Mouse (Mus musculus) embryonic facial prominence, embryonic 14.5 days (tissue): ENCODE measurements around the gene 2210011C24Rik. TPM values are rescaled to one million over a fixed set of nuclear protein-coding genes. Genes with fewer than 3 reads are reported as not detected.

Experiments used
- ATAC-seq: fragments of 200-750 bp; cut with Nextera tagmentation; 2 replicates; pipeline ENCODE4 v1.8.0; 2017; ENCODE audit warnings: low read depth, moderate number of reproducible peaks, moderate TSS enrichment
- DNase-seq: peaks from one replicate; pipeline ENCODE4 v3.0.0-alpha.2; 2015; ENCODE audit warnings: low spot score
- H3K27ac ChIP-seq: fragments of 300-500 bp; sonication (generic); replicated peaks from 2 replicates; pipeline ENCODE4 v1.5.1; 2014; ENCODE audit warnings: low read depth, mild to moderate bottlenecking, low read length, moderate library complexity
- H3K27me3 ChIP-seq: fragments of 300-500 bp; sonication (generic); replicated peaks from 2 replicates; pipeline ENCODE4 v1.6.1; 2014; ENCODE audit warnings: low read length; ENCODE audit not compliant: control insufficient read depth, insufficient read depth
- H3K36me3 ChIP-seq: fragments of 300-500 bp; sonication (generic); 2 replicates; pipeline ENCODE4 v1.6.1; 2014; ENCODE audit warnings: low read length, mixed read lengths; ENCODE audit not compliant: control insufficient read depth, insufficient read depth
- H3K4me1 ChIP-seq: fragments of 300-500 bp; sonication (generic); 2 replicates; pipeline ENCODE4 v1.6.1; 2014; ENCODE audit warnings: antibody characterized with exemption, low read length; ENCODE audit not compliant: control insufficient read depth, insufficient read depth
- H3K4me2 ChIP-seq: fragments of 300-500 bp; sonication (generic); 2 replicates; pipeline ENCODE4 v1.6.1; 2014; ENCODE audit warnings: low read depth, mild to moderate bottlenecking, low read length, moderate library complexity, mixed read lengths
- H3K4me3 ChIP-seq: fragments of 300-500 bp; sonication (generic); 2 replicates; pipeline ENCODE4 v1.5.1; 2014; ENCODE audit warnings: low read depth, mild to moderate bottlenecking, low read length
- H3K9ac ChIP-seq: fragments of 300-500 bp; sonication (generic); 2 replicates; pipeline ENCODE4 v1.6.1; 2014; ENCODE audit warnings: low read depth, mild to moderate bottlenecking, low read length, moderate library complexity, mixed read lengths
- H3K9me3 ChIP-seq: fragments of 300-500 bp; sonication (generic); 2 replicates; pipeline ENCODE4 v1.6.1; 2016; ENCODE audit warnings: low read length; ENCODE audit not compliant: control insufficient read depth
- WGBS: fragments of 180-500 bp; shearing (Covaris S2); extraction: QIAGEN DNeasy Blood & Tissue Kit; methylation state at CpG from one replicate; pipeline ENCODE4 v1.1.7; 2014; 5-methylcytosine and 5-hydroxymethylcytosine counted together
- polyA plus RNA-seq: library from polyadenylated mRNA; unstranded; fragments of >200 nt; fragmentation: Nextera tagmentation; extraction: Ambion mirVana; gene quantifications from 2 replicates; pipeline ENCODE4 v1.2.1, GENCODE M21; 2014

2210011C24Rik gene
- 0.66 and 1.4 TPM in 2 replicates for polyA plus RNA-seq

DNA sequence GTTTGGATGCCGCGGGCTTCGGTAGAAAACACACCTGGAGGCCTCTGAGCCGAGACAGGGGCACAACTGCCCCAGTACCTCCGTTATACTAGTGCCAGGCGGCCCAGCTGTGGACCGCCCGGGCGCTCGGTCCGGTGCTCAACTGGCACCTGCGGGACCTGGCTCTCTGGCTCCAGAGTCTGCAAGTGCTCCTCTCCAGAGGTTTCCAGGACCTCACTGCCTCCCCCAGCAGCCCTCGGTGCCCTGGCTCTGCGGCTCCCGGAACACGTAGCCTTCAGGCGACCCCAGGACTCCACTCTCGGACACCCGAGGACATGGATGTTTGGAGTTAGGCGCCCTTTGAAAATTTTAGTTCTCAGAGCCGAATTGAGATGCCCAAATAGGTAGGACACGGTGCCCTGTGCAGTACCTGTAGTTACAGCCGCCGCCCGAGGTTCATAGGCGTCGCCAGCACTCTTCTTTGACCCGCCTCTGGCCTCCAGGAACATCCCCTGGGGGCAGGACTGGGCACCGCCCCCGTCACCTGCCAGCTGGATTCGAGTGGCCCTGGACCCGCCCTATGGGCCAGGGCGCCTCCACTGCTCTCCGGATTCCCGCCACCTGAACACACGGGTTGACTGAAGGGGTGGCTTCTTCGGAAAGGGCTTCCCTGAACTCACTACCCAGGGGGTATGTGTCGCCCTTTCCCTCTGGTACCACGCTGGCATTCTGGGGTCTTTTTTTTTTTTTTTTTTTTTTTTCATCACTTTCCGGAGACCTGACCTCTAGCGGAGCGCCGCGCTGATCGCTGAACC lies at the start of gene 2210011C24Rik:
Gene 2210011C24Rik (minus strand): TSS at position 467 of the 794 bp plus-strand sequence.
- WGBS, result 1% methylated on average over 34 of the region's 45 CpGs
- H3K4me3 ChIP-seq, result peak within 1 kb of the TSS; percentile 54
- H3K9ac ChIP-seq, result peak within 1 kb of the TSS; percentile 57
- no peaks in the 10 kb centered on the region for H3K9me3 ChIP-seq
- ATAC-seq (no peak), DNase-seq (no peak)
- no peak within 1 kb of the TSS for H3K27ac ChIP-seq
- H3K27me3 ChIP-seq, result peaks cover 43% of the 10 kb centered on the region
- H3K36me3 ChIP-seq, result no peaks in the 10 kb centered on the region
- H3K4me2 ChIP-seq, result peak within 1 kb of the TSS; percentile 98
- peaks cover 15% of the 10 kb centered on the region for H3K4me1 ChIP-seq

DNA sequence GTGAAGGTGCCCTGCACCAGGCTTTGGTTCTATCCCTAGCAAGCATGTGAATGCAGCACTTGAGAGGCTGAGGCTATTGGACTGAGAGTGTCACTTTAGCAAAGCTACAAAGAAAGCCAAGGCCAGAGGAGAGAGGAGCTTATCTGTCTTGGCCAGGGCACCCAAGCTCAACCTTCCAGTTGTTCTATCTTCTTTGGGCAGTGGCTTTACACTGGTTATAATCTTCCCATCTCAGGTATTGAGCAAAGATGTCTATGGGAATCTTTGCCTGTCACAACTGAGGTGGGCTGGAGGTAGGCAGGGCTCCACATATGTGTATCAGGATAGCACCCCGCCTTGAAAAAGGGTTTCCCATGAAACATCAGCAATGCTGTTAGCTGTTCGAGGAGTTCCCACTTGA lies 48.3 kb upstream of the 2210011C24Rik start:
- no peak overlapping the region for H3K27ac ChIP-seq
- no peaks in the 10 kb centered on the region for H3K9me3 ChIP-seq
- ATAC-seq (no peak), DNase-seq (no peak)
- H3K4me3 ChIP-seq, result no peak overlapping the region
- no peaks in the 10 kb centered on the region for H3K27me3 ChIP-seq
- H3K4me2 ChIP-seq, result no peak overlapping the region
- WGBS, result 72% methylated on average over 2 of the region's 2 CpGs
- H3K4me1 ChIP-seq, result no peaks in the 10 kb centered on the region
- no peaks in the 10 kb centered on the region for H3K36me3 ChIP-seq
- H3K9ac ChIP-seq, result no peak overlapping the region

DNA sequence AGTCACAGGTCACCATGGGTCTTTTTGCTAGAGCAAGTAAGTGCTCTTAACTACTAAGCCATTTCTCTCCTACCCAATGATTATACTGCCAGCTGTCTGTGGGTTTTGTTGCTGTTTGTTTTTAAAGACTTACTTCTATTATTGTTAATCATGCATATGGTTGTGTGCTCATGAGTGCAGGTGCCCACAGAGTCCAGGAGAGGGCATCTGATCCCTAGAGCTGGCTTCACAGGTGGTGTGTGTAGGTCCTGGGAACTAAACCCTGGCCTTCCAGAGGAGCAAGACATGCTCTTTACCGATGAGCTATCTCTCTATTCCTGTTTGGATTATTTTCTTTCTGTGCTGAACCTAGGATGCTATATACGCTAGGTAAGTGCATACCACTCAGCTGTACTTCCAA lies 47.3 kb upstream of the 2210011C24Rik start:
- Histone ChIP-seq H3K27ac (no peak overlapping the region), H3K4me1 (no peaks in the 10 kb centered on the region), H3K36me3 (no peaks in the 10 kb centered on the region), H3K4me3 (no peak overlapping the region), H3K9ac (no peak overlapping the region), H3K27me3 (no peaks in the 10 kb centered on the region), H3K4me2 (no peak overlapping the region), H3K9me3 (no peaks in the 10 kb centered on the region)
- ATAC-seq (no peak), DNase-seq (no peak)
- WGBS, result 87% methylated on average over 2 of the region's 2 CpGs

DNA sequence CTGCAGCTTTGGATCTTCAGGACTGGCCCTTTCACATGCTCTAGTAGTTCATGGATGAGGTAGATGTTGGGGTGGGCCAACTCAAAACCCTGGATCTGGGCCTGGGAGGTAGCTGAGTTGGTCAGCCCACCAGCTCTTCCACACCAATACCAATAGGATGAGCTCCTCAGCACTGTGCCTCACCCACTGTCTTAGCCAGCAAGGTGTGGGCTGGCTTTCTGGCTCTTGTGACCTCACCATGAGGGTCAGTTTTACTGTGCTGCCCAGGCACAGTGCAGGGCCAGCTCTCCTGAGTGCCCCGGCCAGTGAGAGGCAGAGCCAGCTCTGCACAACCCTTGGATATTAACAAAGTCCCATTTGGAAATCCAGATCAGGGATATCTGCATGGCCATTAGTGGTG lies 45.9 kb upstream of the 2210011C24Rik start:
- DNase-seq, result no peak
- Histone ChIP-seq H3K36me3 (no peaks in the 10 kb centered on the region), H3K4me3 (no peak overlapping the region), H3K27ac (no peak overlapping the region), H3K4me1 (no peaks in the 10 kb centered on the region), H3K9ac (no peak overlapping the region), H3K27me3 (no peaks in the 10 kb centered on the region), H3K9me3 (no peaks in the 10 kb centered on the region), H3K4me2 (no peak overlapping the region)
- 100% methylated on average over 1 of the region's 1 CpGs for WGBS
- no peak for ATAC-seq

DNA sequence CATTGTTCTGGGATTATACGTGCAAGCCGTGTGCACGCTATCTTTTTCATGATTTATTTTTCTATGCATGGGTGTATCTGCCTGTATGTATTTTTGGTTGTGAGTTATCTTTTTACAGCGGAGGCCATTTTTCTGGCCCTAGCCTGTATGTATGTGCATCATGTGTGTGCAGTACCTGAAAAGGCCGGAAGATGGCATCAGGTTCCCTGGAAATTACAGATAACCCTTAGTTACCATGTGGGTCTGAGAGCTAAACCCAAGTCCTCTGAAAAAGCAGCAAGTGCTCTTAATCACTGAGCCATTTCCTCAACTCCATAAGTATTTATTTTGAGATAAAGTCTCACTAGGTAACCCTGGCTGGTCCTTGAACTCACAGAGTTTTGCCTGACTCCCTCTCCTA lies 41.3 kb upstream of the 2210011C24Rik start:
- no peak overlapping the region for H3K27ac ChIP-seq
- no peak overlapping the region for H3K9ac ChIP-seq
- no peak overlapping the region for H3K4me2 ChIP-seq
- ATAC-seq (no peak), DNase-seq (no peak)
- no peak overlapping the region for H3K4me3 ChIP-seq
- no peaks in the 10 kb centered on the region for H3K9me3 ChIP-seq
- no peaks in the 10 kb centered on the region for H3K36me3 ChIP-seq
- 95% methylated on average over 5 of the region's 5 CpGs for WGBS
- H3K4me1 ChIP-seq, result no peaks in the 10 kb centered on the region
- H3K27me3 ChIP-seq, result no peaks in the 10 kb centered on the region

DNA sequence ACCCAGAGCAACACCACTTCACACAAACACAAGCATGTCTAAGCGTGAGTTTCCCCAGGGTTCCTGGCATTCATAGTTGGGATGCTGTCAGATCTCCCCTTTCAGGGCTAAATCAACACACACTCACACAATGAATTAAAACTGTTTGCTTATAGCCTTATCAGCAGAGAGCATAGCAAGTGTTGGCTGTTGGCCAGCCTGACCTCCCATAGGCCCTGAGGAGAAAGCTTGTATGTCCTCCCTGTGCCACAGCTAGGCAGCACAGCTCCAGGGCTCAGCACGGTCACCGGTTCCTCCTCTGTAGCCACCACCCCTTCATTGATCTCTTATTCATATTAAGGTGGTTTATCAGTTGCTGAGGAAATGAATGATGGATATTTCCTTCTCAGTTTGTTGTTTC lies 40.8 kb upstream of the 2210011C24Rik start:
- peak; percentile 37; the same call in 1 of the 2 replicates for ATAC-seq
- Histone ChIP-seq H3K4me2 (no peak overlapping the region), H3K4me3 (no peak overlapping the region), H3K36me3 (no peaks in the 10 kb centered on the region), H3K4me1 (no peaks in the 10 kb centered on the region), H3K9ac (no peak overlapping the region), H3K9me3 (no peaks in the 10 kb centered on the region), H3K27me3 (no peaks in the 10 kb centered on the region), H3K27ac (no peak overlapping the region)
- peak; percentile 33 for DNase-seq
- 78% methylated on average over 3 of the region's 3 CpGs for WGBS

DNA sequence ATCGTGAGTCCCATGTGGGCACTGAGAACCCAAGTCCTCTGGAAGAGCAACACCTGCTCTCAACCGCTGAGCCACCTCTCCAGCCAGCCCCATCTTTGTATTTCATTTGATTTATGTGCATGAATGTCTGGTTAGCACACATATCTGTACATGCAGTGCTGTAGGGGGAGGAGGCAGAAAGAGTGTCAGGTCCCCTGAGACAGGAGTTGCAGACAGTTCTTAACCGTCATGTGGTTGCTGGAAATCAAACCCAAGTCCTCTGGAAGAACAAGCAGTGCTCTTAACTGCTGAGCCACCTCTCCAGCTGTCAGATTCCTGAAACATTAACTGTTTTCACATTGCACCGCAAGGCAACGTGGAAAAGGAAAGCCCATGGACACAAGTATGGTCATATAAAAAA lies 36.2 kb upstream of the 2210011C24Rik start:
- 58% methylated on average over 5 of the region's 5 CpGs for WGBS
- no peak overlapping the region for H3K4me2 ChIP-seq
- no peak for DNase-seq

DNA sequence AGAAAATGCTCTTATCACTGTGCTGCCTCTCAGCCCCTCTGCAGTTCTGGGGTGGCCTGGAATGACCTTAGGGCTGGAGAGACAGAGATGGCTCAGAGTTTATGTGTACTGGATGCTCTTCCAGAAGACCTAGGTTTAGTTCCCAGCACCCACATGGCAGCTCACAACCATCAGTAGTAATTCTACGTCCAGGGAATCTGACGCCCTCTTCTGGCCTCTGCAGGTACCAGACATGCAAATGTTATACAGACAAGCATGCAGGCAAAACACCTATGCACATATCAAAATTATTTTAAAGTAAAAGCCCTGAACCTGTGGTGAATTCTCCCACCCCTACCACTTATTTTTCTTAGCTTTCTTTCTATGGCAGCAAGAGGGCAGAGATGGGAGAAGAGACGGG lies 34.5 kb upstream of the 2210011C24Rik start:
- WGBS, result 77% methylated on average over 3 of the region's 3 CpGs
- H3K9ac ChIP-seq, result no peak overlapping the region
- ATAC-seq, result no peak
- H3K4me1 ChIP-seq, result peaks cover 5% of the 10 kb centered on the region; the same call in 1 of the 2 replicates
- peaks cover 45% of the 10 kb centered on the region for H3K27me3 ChIP-seq
- H3K27ac ChIP-seq, result no peak overlapping the region
- H3K36me3 ChIP-seq, result no peaks in the 10 kb centered on the region
- DNase-seq, result no peak
- no peak overlapping the region for H3K4me2 ChIP-seq
- no peaks in the 10 kb centered on the region for H3K9me3 ChIP-seq
- no peak overlapping the region for H3K4me3 ChIP-seq

More for the DNA sequence above, 36.2 kb upstream of the 2210011C24Rik start:
- H3K4me1 ChIP-seq, result no peaks in the 10 kb centered on the region
- H3K27ac ChIP-seq, result no peak overlapping the region
- no peaks in the 10 kb centered on the region for H3K36me3 ChIP-seq
- ATAC-seq, result no peak
- H3K4me3 ChIP-seq, result no peak overlapping the region
- no peaks in the 10 kb centered on the region for H3K9me3 ChIP-seq
- no peak overlapping the region for H3K9ac ChIP-seq
- peaks cover 28% of the 10 kb centered on the region for H3K27me3 ChIP-seq

DNA sequence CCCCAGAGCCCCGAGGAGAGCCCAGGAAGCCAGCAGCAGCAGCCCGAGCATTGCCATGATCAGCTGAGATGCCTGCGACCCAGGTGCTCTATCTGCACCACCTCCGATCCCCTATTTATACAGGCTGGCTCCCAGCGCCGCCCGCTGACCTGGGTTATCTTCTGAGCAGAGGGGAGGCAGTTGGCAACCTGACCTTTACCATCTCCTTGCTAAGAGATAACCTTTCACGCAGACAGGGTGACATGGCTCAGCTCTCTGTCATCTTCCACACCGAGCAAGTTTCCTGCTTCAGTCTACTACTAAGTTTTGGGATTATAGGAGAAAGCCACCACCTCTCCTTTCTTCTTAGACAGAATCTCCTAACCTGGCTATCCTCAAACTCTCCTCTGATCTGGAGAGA lies 32.9 kb upstream of the 2210011C24Rik start, which contains the start of gene Rln3:
Gene Rln3 (minus strand): TSS at position 101 of the 400 bp plus-strand sequence.
- DNase-seq (no peak), ATAC-seq (no peak)
- Histone ChIP-seq H3K9ac (no peak within 1 kb of the TSS), H3K4me2 (no peak within 1 kb of the TSS), H3K4me1 (peaks cover 5% of the 10 kb centered on the region; the same call in 1 of the 2 replicates), H3K27ac (no peak within 1 kb of the TSS), H3K27me3 (peaks cover 57% of the 10 kb centered on the region), H3K4me3 (no peak within 1 kb of the TSS), H3K9me3 (no peaks in the 10 kb centered on the region), H3K36me3 (no peaks in the 10 kb centered on the region)
- WGBS, result 14% methylated on average over 9 of the region's 9 CpGs
